Mouse (Mus musculus): ENCODE data around the gene Lrpprc. TPM values are rescaled to one million over a fixed set of nuclear protein-coding genes. Genes with fewer than 3 reads are reported as not detected.

Gene Lrpprc
- polyA plus RNA-seq, 1 experiment, result 11.2 TPM

DNA sequence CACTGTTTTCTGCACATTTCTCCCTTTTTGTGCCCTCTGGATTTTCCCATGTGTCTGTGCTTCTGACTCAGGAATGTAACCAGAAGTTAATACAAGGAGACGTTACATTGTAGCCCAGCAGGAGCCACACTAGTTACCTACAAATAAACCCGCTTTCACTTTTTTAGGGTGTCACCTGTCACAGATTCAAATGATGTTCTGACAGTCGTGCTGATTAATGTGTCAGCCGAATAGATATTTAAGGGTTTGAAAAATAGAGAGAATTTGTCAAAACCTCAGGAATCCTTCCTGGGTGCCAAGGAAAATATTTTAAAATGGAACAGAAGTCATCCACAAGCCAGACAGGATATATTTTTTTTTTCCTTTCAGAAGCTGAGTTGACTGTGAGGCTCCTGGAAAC is 105.3 kb downstream of the Lrpprc start:
- Histone ChIP-seq H3K27ac (ENCODE audit: control insufficient read depth, insufficient read depth, low read depth, low read length) (no peak overlapping the region), H3K36me3 (ENCODE audit: control insufficient read depth, insufficient read depth, low read length) (no peaks in the 10 kb centered on the region), H3K4me1 (ENCODE audit: control insufficient read depth, insufficient read depth, low read length) (no peaks in the 10 kb centered on the region), H3K27me3 (ENCODE audit: control insufficient read depth, insufficient read depth, low read length) (no peaks in the 10 kb centered on the region), H3K4me3 (ENCODE audit: control insufficient read depth, low read depth, low read length) (no peak overlapping the region)
- TF ChIP-seq POLR2A (IDR thresholded peaks at IDR 0.05; ENCODE audit: control insufficient read depth, low read depth, low read length) (no peak), CTCF (IDR thresholded peaks at IDR 0.05; ENCODE audit: control insufficient read depth, insufficient read depth, insufficient replicate concordance, low read depth, low read length) (no peak)

DNA sequence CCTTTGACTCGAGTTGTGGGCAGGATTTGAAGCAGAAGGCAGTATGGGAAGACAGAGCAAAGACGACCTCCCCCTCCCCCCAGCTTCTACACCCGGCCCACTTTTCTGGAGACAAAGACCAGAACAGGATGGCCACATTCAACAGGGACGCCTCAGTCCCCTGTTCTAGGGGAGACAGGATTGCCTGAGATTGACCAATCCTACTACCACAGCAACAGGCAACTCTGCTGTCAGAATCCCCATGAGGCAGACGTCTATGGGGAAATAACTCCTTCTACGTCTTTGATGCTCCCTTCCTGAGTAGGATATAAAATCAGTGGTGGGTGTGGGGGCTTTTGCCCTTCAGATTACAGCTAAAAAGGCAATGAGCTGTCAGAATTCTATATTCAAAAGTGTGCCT is 106.3 kb downstream of the Lrpprc start:
- no peak overlapping the region for H3K4me3 ChIP-seq (ENCODE audit: control insufficient read depth, low read depth, low read length)
- no peak overlapping the region for H3K27ac ChIP-seq (ENCODE audit: control insufficient read depth, insufficient read depth, low read depth, low read length)
- TF ChIP-seq CTCF (IDR thresholded peaks at IDR 0.05; ENCODE audit: control insufficient read depth, insufficient read depth, insufficient replicate concordance, low read depth, low read length) (no peak), POLR2A (IDR thresholded peaks at IDR 0.05; ENCODE audit: control insufficient read depth, low read depth, low read length) (no peak)
- H3K27me3 ChIP-seq (ENCODE audit: control insufficient read depth, insufficient read depth, low read length), result no peaks in the 10 kb centered on the region
- no peaks in the 10 kb centered on the region for H3K4me1 ChIP-seq (ENCODE audit: control insufficient read depth, insufficient read depth, low read length)
- H3K36me3 ChIP-seq (ENCODE audit: control insufficient read depth, insufficient read depth, low read length), result no peaks in the 10 kb centered on the region

- Histone ChIP-seq H3K27me3 (ENCODE audit: control insufficient read depth, insufficient read depth, low read length) (no peaks in the 10 kb centered on the region), H3K4me3 (ENCODE audit: control insufficient read depth, low read depth, low read length) (no peak within 1 kb of the TSS), H3K36me3 (ENCODE audit: control insufficient read depth, insufficient read depth, low read length) (no peaks in the 10 kb centered on the region), H3K27ac (ENCODE audit: control insufficient read depth, insufficient read depth, low read depth, low read length) (no peak within 1 kb of the TSS), H3K4me1 (ENCODE audit: control insufficient read depth, insufficient read depth, low read length) (no peaks in the 10 kb centered on the region)
- no peak for TF ChIP-seq POLR2A (IDR thresholded peaks at IDR 0.05; ENCODE audit: control insufficient read depth, low read depth, low read length)
- TF ChIP-seq CTCF (IDR thresholded peaks at IDR 0.05; ENCODE audit: control insufficient read depth, insufficient read depth, insufficient replicate concordance, low read depth, low read length), result no peak
Measured at GRCm38 (mm10) chr17:84682734-84683717, 107.6 kb downstream of the Lrpprc start, which contains the start of gene Abcg5. Abcg5 (minus strand) TSS chr17:84683011.

DNA sequence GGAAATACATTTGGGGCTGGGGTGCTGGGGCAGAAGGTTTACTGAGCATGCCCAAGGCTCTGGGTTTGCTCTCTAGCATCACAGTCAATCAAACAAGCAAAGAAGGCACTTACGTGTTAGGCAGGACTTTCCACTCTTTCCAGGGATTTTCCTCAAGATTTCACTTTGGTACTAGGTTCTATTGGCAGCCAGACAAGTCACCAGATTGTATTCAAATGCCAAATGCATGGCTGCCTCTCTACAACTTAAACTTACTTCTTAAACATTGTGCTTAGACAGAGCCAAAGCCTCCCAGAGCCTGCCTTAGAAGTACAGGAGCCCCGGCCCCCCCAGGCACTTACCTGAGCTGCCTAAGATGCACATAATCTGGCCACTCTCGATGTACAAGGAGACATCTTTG is 108.9 kb downstream of the Lrpprc start:
- TF ChIP-seq POLR2A (IDR thresholded peaks at IDR 0.05; ENCODE audit: control insufficient read depth, low read depth, low read length), result no peak
- H3K4me1 ChIP-seq (ENCODE audit: control insufficient read depth, insufficient read depth, low read length), result no peaks in the 10 kb centered on the region

GRCm38 (mm10) chr17:84677595-84677994 is 113.0 kb downstream of the Lrpprc start:
- TF ChIP-seq POLR2A (IDR thresholded peaks at IDR 0.05; ENCODE audit: control insufficient read depth, low read depth, low read length), result no peak

More for the DNA sequence above, 108.9 kb downstream of the Lrpprc start:
- Histone ChIP-seq H3K27me3 (ENCODE audit: control insufficient read depth, insufficient read depth, low read length) (no peaks in the 10 kb centered on the region), H3K27ac (ENCODE audit: control insufficient read depth, insufficient read depth, low read depth, low read length) (no peak overlapping the region), H3K36me3 (ENCODE audit: control insufficient read depth, insufficient read depth, low read length) (no peaks in the 10 kb centered on the region), H3K4me3 (ENCODE audit: control insufficient read depth, low read depth, low read length) (no peak overlapping the region)

GRCm38 (mm10) chr17:84675951-84676366 is 114.6 kb downstream of the Lrpprc start, which contains the start of gene Abcg8:
Abcg8 (plus strand) TSS chr17:84676302.
- Histone ChIP-seq H3K27ac (ENCODE audit: control insufficient read depth, insufficient read depth, low read depth, low read length) (no peak within 1 kb of the TSS), H3K36me3 (ENCODE audit: control insufficient read depth, insufficient read depth, low read length) (no peaks in the 10 kb centered on the region), H3K4me1 (ENCODE audit: control insufficient read depth, insufficient read depth, low read length) (peaks cover 14% of the 10 kb centered on the region), H3K27me3 (ENCODE audit: control insufficient read depth, insufficient read depth, low read length) (no peaks in the 10 kb centered on the region; the same call in 1 of the 2 replicates), H3K4me3 (ENCODE audit: control insufficient read depth, low read depth, low read length) (peak within 1 kb of the TSS; percentile 64)
- TF ChIP-seq POLR2A (IDR thresholded peaks at IDR 0.05; ENCODE audit: control insufficient read depth, low read depth, low read length), result no peak
- no peak for TF ChIP-seq CTCF (IDR thresholded peaks at IDR 0.05; ENCODE audit: control insufficient read depth, insufficient read depth, insufficient replicate concordance, low read depth, low read length)

More at GRCm38 (mm10) chr17:84677595-84677994, 113.0 kb downstream of the Lrpprc start:
- H3K36me3 ChIP-seq (ENCODE audit: control insufficient read depth, insufficient read depth, low read length), result no peaks in the 10 kb centered on the region
- no peaks in the 10 kb centered on the region; the same call in 1 of the 2 replicates for H3K27me3 ChIP-seq (ENCODE audit: control insufficient read depth, insufficient read depth, low read length)
- no peak overlapping the region for H3K27ac ChIP-seq (ENCODE audit: control insufficient read depth, insufficient read depth, low read depth, low read length)
- peaks cover 14% of the 10 kb centered on the region for H3K4me1 ChIP-seq (ENCODE audit: control insufficient read depth, insufficient read depth, low read length)
- no peak overlapping the region for H3K4me3 ChIP-seq (ENCODE audit: control insufficient read depth, low read depth, low read length)

- TF ChIP-seq CTCF (IDR thresholded peaks at IDR 0.05; ENCODE audit: control insufficient read depth, insufficient read depth, insufficient replicate concordance, low read depth, low read length) (no peak), POLR2A (IDR thresholded peaks at IDR 0.05; ENCODE audit: control insufficient read depth, low read depth, low read length) (no peak)
- Histone ChIP-seq H3K27me3 (ENCODE audit: control insufficient read depth, insufficient read depth, low read length) (no peaks in the 10 kb centered on the region; the same call in 1 of the 2 replicates), H3K27ac (ENCODE audit: control insufficient read depth, insufficient read depth, low read depth, low read length) (no peak overlapping the region)
Measured at GRCm38 (mm10) chr17:84675204-84675603, 115.4 kb downstream of the Lrpprc start.

More at GRCm38 (mm10) chr17:84675204-84675603, 115.4 kb downstream of the Lrpprc start:
- Histone ChIP-seq H3K4me3 (ENCODE audit: control insufficient read depth, low read depth, low read length) (no peak overlapping the region), H3K36me3 (ENCODE audit: control insufficient read depth, insufficient read depth, low read length) (no peaks in the 10 kb centered on the region), H3K4me1 (ENCODE audit: control insufficient read depth, insufficient read depth, low read length) (peaks cover 14% of the 10 kb centered on the region)
